Mouse (Mus musculus): ENCODE measurements around the gene Masp1. TPM values are rescaled to one million over a fixed set of nuclear protein-coding genes. Genes with fewer than 3 reads are reported as not detected.

Gene Masp1
- total and polyA plus RNA-seq, 2 experiments from 2014 or later: 21.4 to 29.7 TPM

DNA sequence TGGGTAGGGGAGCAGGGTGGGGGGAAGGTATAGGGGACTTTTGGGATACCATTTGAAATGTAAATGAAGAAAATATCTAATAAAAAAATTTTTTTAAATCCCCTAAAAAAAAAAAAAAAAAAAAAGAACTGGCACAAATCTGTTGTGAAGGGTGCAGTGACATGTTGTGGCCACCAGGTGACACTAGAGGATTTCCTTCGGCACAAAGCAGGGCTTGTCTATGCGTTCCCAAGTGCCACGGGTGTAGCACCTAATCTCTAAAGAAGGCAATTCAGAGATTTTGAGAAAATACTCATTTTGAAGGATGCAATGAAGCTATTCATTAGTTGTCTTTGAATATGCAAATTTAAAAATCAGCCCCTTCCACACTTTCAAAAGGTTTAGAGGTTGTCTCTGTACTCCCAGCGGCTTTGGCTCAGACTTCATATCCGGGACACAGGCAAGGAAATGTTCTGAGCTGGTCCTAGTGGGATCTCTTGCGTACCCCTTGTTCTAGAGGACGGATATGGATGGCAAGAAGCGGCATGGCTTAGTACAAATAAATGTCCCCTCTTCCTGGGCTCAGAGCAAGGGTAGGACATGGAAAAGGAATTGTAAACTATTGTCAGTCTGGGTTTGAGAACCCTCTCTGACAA is 29.8 kb upstream of the Masp1 start:
- H3K27me3 ChIP-seq (ENCODE audit: insufficient read depth, low read length): no peaks in the 10 kb centered on the region
- no peak overlapping the region for H3K9ac ChIP-seq (replicated peaks; ENCODE audit: low read length, poor library complexity, severe bottlenecking)
- ATAC-seq (ENCODE audit: low FRiP score) (peak; percentile 74; the same call in 1 of the 2 replicates), DNase-seq (ENCODE audit: low spot score) (peak; percentile 85)
- no peak overlapping the region for H3K4me2 ChIP-seq (ENCODE audit: low read depth, low read length, poor library complexity, severe bottlenecking)
- H3K4me1 ChIP-seq (ENCODE audit: insufficient read depth, low read length): no peaks in the 10 kb centered on the region
- H3K9me3 ChIP-seq (ENCODE audit: low read length): no peaks in the 10 kb centered on the region
- WGBS: 37% methylated on average over 8 of the region's 8 CpGs
- peak overlapping the region; percentile 21; the same call in 1 of the 2 replicates for H3K27ac ChIP-seq (ENCODE audit: low read depth, low read length)
- no peaks in the 10 kb centered on the region for H3K36me3 ChIP-seq (ENCODE audit: insufficient read depth, low read length)
- no peak overlapping the region for H3K4me3 ChIP-seq (ENCODE audit: low read depth, low read length)
- peak; percentile 92 for TF ChIP-seq CTCF (IDR thresholded peaks at IDR 0.05)

DNA sequence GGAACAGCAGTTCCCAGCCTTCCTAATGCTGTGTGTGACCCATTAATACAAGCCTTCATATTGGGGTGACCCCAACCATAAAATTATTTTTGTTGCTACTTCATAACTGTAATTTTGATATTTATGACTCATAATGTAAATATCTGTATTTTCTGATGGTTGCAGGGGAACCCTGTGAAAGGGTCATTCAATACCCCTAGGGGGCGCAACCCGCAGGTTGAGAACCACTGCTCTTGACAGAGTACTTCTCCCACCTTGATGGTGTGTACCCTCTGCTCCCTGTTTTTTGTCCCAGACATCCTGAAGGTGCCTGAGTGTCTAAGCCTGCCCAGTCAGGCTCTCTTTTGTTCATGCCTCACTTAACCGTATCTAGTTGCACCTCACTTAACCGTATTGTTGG is 27.2 kb upstream of the Masp1 start:
- no peaks in the 10 kb centered on the region for H3K27me3 ChIP-seq (ENCODE audit: insufficient read depth, low read length)
- no peaks in the 10 kb centered on the region for H3K36me3 ChIP-seq (ENCODE audit: insufficient read depth, low read length)
- H3K4me2 ChIP-seq (ENCODE audit: low read depth, low read length, poor library complexity, severe bottlenecking): no peak overlapping the region
- no peak overlapping the region for H3K27ac ChIP-seq (ENCODE audit: low read depth, low read length)
- 95% methylated on average over 4 of the region's 4 CpGs for WGBS
- H3K9ac ChIP-seq (replicated peaks; ENCODE audit: low read length, poor library complexity, severe bottlenecking): no peak overlapping the region
- TF ChIP-seq CTCF (IDR thresholded peaks at IDR 0.05): peak; percentile 34
- no peaks in the 10 kb centered on the region for H3K4me1 ChIP-seq (ENCODE audit: insufficient read depth, low read length)
- H3K9me3 ChIP-seq (ENCODE audit: low read length): no peaks in the 10 kb centered on the region
- ATAC-seq (ENCODE audit: low FRiP score) (no peak), DNase-seq (ENCODE audit: low spot score) (no peak)
- H3K4me3 ChIP-seq (ENCODE audit: low read depth, low read length): no peak overlapping the region

DNA sequence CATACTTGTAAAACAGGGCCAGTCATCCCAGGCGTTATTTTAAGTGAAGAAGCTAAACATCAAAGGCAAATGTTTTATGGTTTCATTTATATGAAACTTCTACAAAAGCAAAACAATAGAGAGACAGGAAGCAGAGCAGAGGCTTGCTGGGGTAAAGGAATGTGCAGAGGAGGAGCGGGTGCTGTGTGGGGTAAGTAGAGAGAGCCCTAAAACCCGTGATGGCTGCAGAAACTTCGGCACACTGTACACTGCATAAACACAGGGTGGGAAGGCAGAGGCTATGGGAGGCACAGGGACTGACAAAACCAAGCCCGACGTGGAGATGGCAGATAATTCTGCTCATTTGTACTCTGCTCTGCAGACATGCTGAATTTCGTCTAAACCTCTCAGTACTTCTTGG is 23.7 kb upstream of the Masp1 start:
- WGBS: 71% methylated on average over 7 of the region's 7 CpGs
- ATAC-seq (ENCODE audit: low FRiP score): no peak

GRCm38 (mm10) chr16:23542866-23543265 is 22.3 kb upstream of the Masp1 start:
- H3K4me2 ChIP-seq (ENCODE audit: low read depth, low read length, poor library complexity, severe bottlenecking): no peak overlapping the region
- WGBS: 75% methylated on average over 4 of the region's 4 CpGs
- no peaks in the 10 kb centered on the region for H3K9me3 ChIP-seq (ENCODE audit: low read length)
- ATAC-seq (ENCODE audit: low FRiP score) (no peak), DNase-seq (ENCODE audit: low spot score) (no peak)
- H3K4me1 ChIP-seq (ENCODE audit: insufficient read depth, low read length): no peaks in the 10 kb centered on the region
- H3K9ac ChIP-seq (replicated peaks; ENCODE audit: low read length, poor library complexity, severe bottlenecking): no peak overlapping the region
- no peaks in the 10 kb centered on the region for H3K36me3 ChIP-seq (ENCODE audit: insufficient read depth, low read length)
- no peak overlapping the region for H3K27ac ChIP-seq (ENCODE audit: low read depth, low read length)
- no peak for TF ChIP-seq CTCF (IDR thresholded peaks at IDR 0.05)
- no peak overlapping the region for H3K4me3 ChIP-seq (ENCODE audit: low read depth, low read length)
- no peaks in the 10 kb centered on the region for H3K27me3 ChIP-seq (ENCODE audit: insufficient read depth, low read length)

More for the DNA sequence above, 23.7 kb upstream of the Masp1 start:
- no peak overlapping the region for H3K27ac ChIP-seq (ENCODE audit: low read depth, low read length)
- no peak for TF ChIP-seq CTCF (IDR thresholded peaks at IDR 0.05)
- H3K9ac ChIP-seq (replicated peaks; ENCODE audit: low read length, poor library complexity, severe bottlenecking): no peak overlapping the region
- H3K4me2 ChIP-seq (ENCODE audit: low read depth, low read length, poor library complexity, severe bottlenecking): no peak overlapping the region
- no peaks in the 10 kb centered on the region for H3K27me3 ChIP-seq (ENCODE audit: insufficient read depth, low read length)
- H3K36me3 ChIP-seq (ENCODE audit: insufficient read depth, low read length): no peaks in the 10 kb centered on the region
- DNase-seq (ENCODE audit: low spot score): no peak
- H3K4me1 ChIP-seq (ENCODE audit: insufficient read depth, low read length): no peaks in the 10 kb centered on the region
- no peaks in the 10 kb centered on the region for H3K9me3 ChIP-seq (ENCODE audit: low read length)
- H3K4me3 ChIP-seq (ENCODE audit: low read depth, low read length): no peak overlapping the region

DNA sequence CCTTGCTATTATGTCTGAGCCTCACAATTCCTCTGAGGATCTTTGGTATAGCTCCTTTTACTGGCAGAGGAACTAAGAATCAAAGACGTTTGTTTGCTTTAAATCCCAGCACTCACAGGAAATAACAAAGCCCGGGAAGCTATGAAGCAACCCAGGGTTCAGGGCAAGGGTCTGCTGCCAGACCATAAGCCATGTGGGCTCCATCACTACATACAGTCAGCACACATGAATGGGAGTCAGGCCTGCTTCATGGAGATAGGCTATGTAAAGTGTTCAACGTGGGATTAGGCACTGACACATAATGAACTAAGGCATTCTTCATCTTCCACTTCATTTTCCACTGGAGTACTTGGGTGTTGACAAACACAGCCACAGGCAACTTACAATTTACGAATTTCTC is 20.4 kb upstream of the Masp1 start:
- Histone ChIP-seq H3K4me2 (ENCODE audit: low read depth, low read length, poor library complexity, severe bottlenecking) (no peak overlapping the region), H3K4me1 (ENCODE audit: insufficient read depth, low read length) (no peaks in the 10 kb centered on the region), H3K27me3 (ENCODE audit: insufficient read depth, low read length) (no peaks in the 10 kb centered on the region), H3K36me3 (ENCODE audit: insufficient read depth, low read length) (no peaks in the 10 kb centered on the region), H3K9me3 (ENCODE audit: low read length) (no peaks in the 10 kb centered on the region), H3K9ac (replicated peaks; ENCODE audit: low read length, poor library complexity, severe bottlenecking) (no peak overlapping the region), H3K4me3 (ENCODE audit: low read depth, low read length) (no peak overlapping the region), H3K27ac (ENCODE audit: low read depth, low read length) (no peak overlapping the region)
- TF ChIP-seq CTCF (IDR thresholded peaks at IDR 0.05): no peak
- WGBS: 68% methylated on average over 4 of the region's 4 CpGs
- DNase-seq (ENCODE audit: low spot score) (no peak), ATAC-seq (ENCODE audit: low FRiP score) (no peak)

GRCm38 (mm10) chr16:23533707-23534106 is 13.1 kb upstream of the Masp1 start:
- Histone ChIP-seq H3K4me1 (ENCODE audit: insufficient read depth, low read length) (no peaks in the 10 kb centered on the region), H3K27me3 (ENCODE audit: insufficient read depth, low read length) (no peaks in the 10 kb centered on the region), H3K27ac (ENCODE audit: low read depth, low read length) (no peak overlapping the region), H3K9ac (replicated peaks; ENCODE audit: low read length, poor library complexity, severe bottlenecking) (no peak overlapping the region), H3K36me3 (ENCODE audit: insufficient read depth, low read length) (no peaks in the 10 kb centered on the region), H3K4me3 (ENCODE audit: low read depth, low read length) (no peak overlapping the region), H3K4me2 (ENCODE audit: low read depth, low read length, poor library complexity, severe bottlenecking) (no peak overlapping the region), H3K9me3 (ENCODE audit: low read length) (no peaks in the 10 kb centered on the region)
- no peak for TF ChIP-seq CTCF (IDR thresholded peaks at IDR 0.05)
- ATAC-seq (ENCODE audit: low FRiP score): no peak
- DNase-seq (ENCODE audit: low spot score): no peak
- 95% methylated on average over 3 of the region's 3 CpGs for WGBS

Measured in midbrain, postnatal 0 days (tissue).